Mouse (Mus musculus): ENCODE results near the gene Tmem199. TPM values are rescaled to one million over a fixed set of nuclear protein-coding genes. Genes with fewer than 3 reads are reported as not detected.

Gene Tmem199
- polyA plus RNA-seq (2015; fragmentation: Nextera tagmentation; extraction: Ambion mirVana), result 30.1 and 31.9 TPM in 2 replicates

GRCm38 (mm10) chr11:78512025-78512957, at the start of gene Tmem199, which contains the start of gene Poldip2:
TSS of gene Tmem199 (minus strand) at chr11:78512172.
TSS of gene Poldip2 (plus strand) at chr11:78512193.
- Histone ChIP-seq H3K9me3 (replicated peaks) (no peaks in the 10 kb centered on the region), H3K4me3 (replicated peaks) (peak within 1 kb of the TSS; percentile 86), H3K4me2 (peak within 1 kb of the TSS; percentile 94), H3K9ac (peak within 1 kb of the TSS; percentile 94), H3K27ac (peak within 1 kb of the TSS; percentile 82), H3K27me3 (no peaks in the 10 kb centered on the region), H3K36me3 (peaks cover 58% of the 10 kb centered on the region), H3K4me1 (replicated peaks) (peaks cover 30% of the 10 kb centered on the region)
- DNase-seq, result peak; percentile 80
- WGBS (ENCODE audit: insufficient replicate concordance), result under 1% methylated on average over 66 of the region's 67 CpGs
- ATAC-seq (ENCODE audit: low read depth), result peak; percentile 94

DNA sequence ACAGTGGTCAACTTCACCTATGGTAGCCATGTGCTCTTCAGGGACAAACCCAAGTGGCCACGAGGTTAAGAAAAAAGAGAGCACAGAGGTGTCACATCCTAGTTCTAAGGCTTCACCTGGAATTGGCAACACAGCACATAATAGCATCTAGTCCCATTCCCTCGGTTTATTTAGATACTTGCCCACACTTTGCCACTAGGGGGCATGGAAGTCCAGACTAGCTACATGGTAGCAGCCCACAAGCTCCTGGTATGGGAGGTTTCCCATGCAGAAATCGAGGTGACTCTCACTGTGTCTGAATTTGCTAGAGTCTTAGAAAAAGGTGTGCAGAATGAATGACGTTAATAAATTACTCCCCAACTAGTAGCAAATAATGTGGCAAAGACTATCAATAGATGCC, 48.5 kb upstream of the Tmem199 start:
- ATAC-seq (ENCODE audit: low read depth) (no peak; the same call in 1 of the 2 replicates), DNase-seq (peak; percentile 36)
- no peak overlapping the region for H3K4me2 ChIP-seq
- no peaks in the 10 kb centered on the region for H3K27me3 ChIP-seq
- no peak overlapping the region for H3K4me3 ChIP-seq (replicated peaks)
- H3K4me1 ChIP-seq (replicated peaks), result peaks cover 18% of the 10 kb centered on the region
- H3K9ac ChIP-seq, result no peak overlapping the region
- H3K9me3 ChIP-seq (replicated peaks), result no peaks in the 10 kb centered on the region
- no peaks in the 10 kb centered on the region for H3K36me3 ChIP-seq
- H3K27ac ChIP-seq, result no peak overlapping the region
- 8% methylated on average over 4 of the region's 4 CpGs for WGBS (ENCODE audit: insufficient replicate concordance)

DNA sequence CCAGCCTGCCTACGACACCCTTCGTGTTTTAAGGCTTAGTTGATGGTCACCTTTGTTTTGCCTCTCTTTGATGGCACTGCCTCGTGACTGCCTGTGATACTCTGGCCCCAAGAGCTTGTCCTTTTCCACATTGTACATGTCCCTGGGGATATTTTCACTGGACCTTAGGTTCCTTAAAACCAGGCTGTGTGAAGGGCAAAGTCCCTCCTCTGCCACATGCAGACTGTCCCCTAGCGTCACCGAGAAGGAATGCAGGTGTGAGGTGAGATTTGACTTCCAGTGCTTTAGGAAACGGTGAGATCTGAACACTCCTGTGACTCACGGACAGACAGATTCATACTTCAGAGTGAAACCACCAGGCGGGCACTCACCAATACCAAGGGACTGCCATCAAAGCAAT, 45.3 kb upstream of the Tmem199 start:
- H3K27ac ChIP-seq, result no peak overlapping the region
- ATAC-seq (ENCODE audit: low read depth), result no peak
- 0 out of 2 replicates have a peak, but pooled peaks cover 4% of the 10 kb centered on the region for H3K9me3 ChIP-seq (replicated peaks)
- no peak overlapping the region for H3K4me3 ChIP-seq (replicated peaks)
- DNase-seq, result no peak
- H3K27me3 ChIP-seq, result no peaks in the 10 kb centered on the region
- WGBS (ENCODE audit: insufficient replicate concordance), result 53% methylated on average over 8 of the region's 8 CpGs
- H3K36me3 ChIP-seq, result no peaks in the 10 kb centered on the region
- peaks cover 26% of the 10 kb centered on the region for H3K4me1 ChIP-seq (replicated peaks)
- no peak overlapping the region for H3K9ac ChIP-seq
- H3K4me2 ChIP-seq, result no peak overlapping the region

DNA sequence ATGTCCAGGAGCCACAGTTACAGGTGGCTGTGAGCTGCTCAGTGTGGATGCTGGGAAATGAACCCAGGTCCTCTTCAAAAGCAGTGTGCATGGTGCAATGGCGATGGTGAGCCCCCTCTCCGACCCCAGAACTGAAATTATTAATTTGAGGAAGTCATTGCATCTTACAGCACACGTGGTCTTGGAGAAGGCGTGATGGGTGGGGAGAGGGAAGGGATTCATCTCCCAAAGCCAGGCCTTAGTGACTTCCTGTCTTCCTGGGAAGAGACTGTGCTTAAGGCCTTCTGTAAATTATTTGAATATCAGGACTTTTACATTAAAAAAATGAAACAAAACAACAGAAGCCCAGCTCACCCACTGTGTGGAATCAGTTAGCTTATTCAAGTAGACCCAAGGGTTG, 44.1 kb upstream of the Tmem199 start:
- 0 out of 2 replicates have a peak, but pooled peaks cover 4% of the 10 kb centered on the region for H3K9me3 ChIP-seq (replicated peaks)

DNA sequence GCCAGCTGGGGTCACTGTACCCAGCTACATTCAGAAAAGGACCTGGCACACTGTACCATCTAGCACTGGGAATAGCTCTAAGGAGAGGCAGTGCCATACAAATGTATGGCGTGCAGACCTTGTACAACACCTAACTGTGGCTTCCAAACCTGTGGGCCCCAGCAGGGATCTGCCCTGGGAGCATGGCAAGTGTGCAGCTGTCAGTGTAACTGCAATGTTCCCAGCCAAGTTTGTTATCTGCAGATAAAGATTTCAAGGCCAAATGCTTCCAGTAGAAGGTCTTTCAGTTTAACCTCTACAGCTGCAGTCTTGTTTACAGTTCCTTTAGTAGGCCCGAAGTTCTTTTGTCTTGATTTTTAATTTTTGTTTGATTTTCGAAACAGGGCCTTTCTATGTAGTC, 43.7 kb upstream of the Tmem199 start:
- no peaks in the 10 kb centered on the region for H3K36me3 ChIP-seq
- peaks cover 32% of the 10 kb centered on the region for H3K4me1 ChIP-seq (replicated peaks)
- peak overlapping the region; percentile 70 for H3K27ac ChIP-seq
- H3K9ac ChIP-seq, result peak overlapping the region; percentile 36; the same call in 1 of the 2 replicates
- ATAC-seq (ENCODE audit: low read depth) (no peak), DNase-seq (no peak)
- WGBS (ENCODE audit: insufficient replicate concordance), result 42% methylated on average over 3 of the region's 3 CpGs
- no peak overlapping the region for H3K4me2 ChIP-seq
- no peak overlapping the region for H3K4me3 ChIP-seq (replicated peaks)
- no peaks in the 10 kb centered on the region for H3K27me3 ChIP-seq
- H3K9me3 ChIP-seq (replicated peaks), result 0 out of 2 replicates have a peak, but pooled peaks cover 4% of the 10 kb centered on the region

More for the DNA sequence above, 44.1 kb upstream of the Tmem199 start:
- Histone ChIP-seq H3K9ac (no peak overlapping the region), H3K27ac (peak overlapping the region; percentile 70; the same call in 1 of the 2 replicates), H3K4me2 (no peak overlapping the region), H3K27me3 (no peaks in the 10 kb centered on the region), H3K36me3 (no peaks in the 10 kb centered on the region), H3K4me1 (replicated peaks) (peaks cover 29% of the 10 kb centered on the region), H3K4me3 (replicated peaks) (no peak overlapping the region)
- ATAC-seq (ENCODE audit: low read depth), result no peak
- 44% methylated on average over 4 of the region's 4 CpGs for WGBS (ENCODE audit: insufficient replicate concordance)
- DNase-seq, result no peak

GRCm38 (mm10) chr11:78551059-78551398, 39.1 kb upstream of the Tmem199 start:
- H3K9ac ChIP-seq, result peak overlapping the region; percentile 55
- ATAC-seq (ENCODE audit: low read depth) (0 out of 2 replicates have a peak, but pooled peaks have one; percentile 9), DNase-seq (no peak)
- 25% methylated on average over 6 of the region's 6 CpGs for WGBS (ENCODE audit: insufficient replicate concordance)
- H3K27ac ChIP-seq, result peak overlapping the region; percentile 6; the same call in 1 of the 2 replicates
- peaks cover 57% of the 10 kb centered on the region for H3K4me1 ChIP-seq (replicated peaks)
- H3K4me2 ChIP-seq, result peak overlapping the region; percentile 91
- H3K36me3 ChIP-seq, result no peaks in the 10 kb centered on the region
- H3K9me3 ChIP-seq (replicated peaks), result 0 out of 2 replicates have a peak, but pooled peaks cover 4% of the 10 kb centered on the region
- H3K4me3 ChIP-seq (replicated peaks), result peak overlapping the region; percentile 82
- H3K27me3 ChIP-seq, result no peaks in the 10 kb centered on the region

GRCm38 (mm10) chr11:78550168-78551058, 38.4 kb upstream of the Tmem199 start, which contains the start of gene Tmem97:
TSS of gene Tmem97 (minus strand) at chr11:78550777.
- under 1% methylated on average over 60 of the region's 60 CpGs for WGBS (ENCODE audit: insufficient replicate concordance)
- ATAC-seq (ENCODE audit: low read depth), result peak; percentile 100

GRCm38 (mm10) chr11:78549491-78549987, 37.6 kb upstream of the Tmem199 start:
- Histone ChIP-seq H3K36me3 (0 out of 2 replicates have a peak, but pooled peaks cover 9% of the 10 kb centered on the region), H3K4me2 (peak overlapping the region; percentile 91), H3K27ac (peak overlapping the region; percentile 83), H3K27me3 (no peaks in the 10 kb centered on the region), H3K4me1 (replicated peaks) (peaks cover 56% of the 10 kb centered on the region), H3K4me3 (replicated peaks) (peak overlapping the region; percentile 82), H3K9me3 (replicated peaks) (0 out of 2 replicates have a peak, but pooled peaks cover 4% of the 10 kb centered on the region), H3K9ac (peak overlapping the region; percentile 87)
- DNase-seq, result no peak
- 5% methylated on average over 5 of the region's 5 CpGs for WGBS (ENCODE audit: insufficient replicate concordance)
- no peak for ATAC-seq (ENCODE audit: low read depth)

More at GRCm38 (mm10) chr11:78550168-78551058, 38.4 kb upstream of the Tmem199 start, which contains the start of gene Tmem97:
- Histone ChIP-seq H3K27me3 (no peaks in the 10 kb centered on the region), H3K9ac (peak within 1 kb of the TSS; percentile 87), H3K9me3 (replicated peaks) (0 out of 2 replicates have a peak, but pooled peaks cover 4% of the 10 kb centered on the region), H3K4me2 (peak within 1 kb of the TSS; percentile 91), H3K36me3 (0 out of 2 replicates have a peak, but pooled peaks cover 2% of the 10 kb centered on the region), H3K4me3 (replicated peaks) (peak within 1 kb of the TSS; percentile 82), H3K27ac (peak within 1 kb of the TSS; percentile 83), H3K4me1 (replicated peaks) (peaks cover 55% of the 10 kb centered on the region)
- peak; percentile 94 for DNase-seq

DNA sequence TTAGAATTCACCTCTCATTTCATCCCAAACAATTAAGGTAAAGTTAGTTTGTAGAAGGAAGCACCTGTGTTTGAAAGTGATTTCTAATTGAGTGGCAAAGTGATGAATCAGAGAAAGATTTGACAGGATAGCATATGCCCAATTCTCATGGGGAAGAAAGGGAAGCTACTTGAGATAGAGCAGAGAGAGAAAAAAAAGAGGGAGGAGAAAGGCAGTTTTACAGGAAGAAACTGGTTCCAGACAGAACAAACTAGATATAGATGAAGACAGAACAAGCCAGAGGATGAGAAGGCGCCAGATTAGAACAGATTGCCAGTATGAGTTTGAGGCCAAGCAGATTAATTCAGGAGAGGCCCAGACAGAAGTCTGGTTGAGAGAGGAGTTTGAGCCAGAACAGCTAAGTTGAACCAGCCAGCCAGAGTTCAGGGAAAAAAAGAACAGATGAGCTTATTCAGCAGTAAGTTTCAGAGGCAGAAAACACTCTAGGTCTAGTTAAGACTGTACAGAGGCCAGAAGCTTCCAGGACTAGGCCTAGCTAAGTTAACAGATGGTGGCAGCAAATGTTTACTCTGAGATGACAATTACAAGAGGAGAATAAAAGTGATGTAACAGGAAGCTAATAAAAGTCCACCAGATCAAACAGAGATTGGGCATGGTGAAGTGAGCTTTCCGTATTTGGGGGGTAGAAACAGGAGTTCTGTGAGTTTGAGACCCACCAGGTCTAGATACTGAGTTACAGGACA, 35.9 kb upstream of the Tmem199 start:
- Histone ChIP-seq H3K27me3 (no peaks in the 10 kb centered on the region), H3K4me2 (peak overlapping the region; percentile 91), H3K9ac (0 out of 2 replicates have a peak overlapping the region, but pooled peaks have one; percentile 87), H3K4me1 (replicated peaks) (peaks cover 57% of the 10 kb centered on the region), H3K27ac (no peak overlapping the region), H3K36me3 (peaks cover 22% of the 10 kb centered on the region), H3K9me3 (replicated peaks) (no peaks in the 10 kb centered on the region), H3K4me3 (replicated peaks) (no peak overlapping the region)
- DNase-seq, result no peak
- 59% methylated on average over 2 of the region's 2 CpGs for WGBS (ENCODE audit: insufficient replicate concordance)
- no peak for ATAC-seq (ENCODE audit: low read depth)

DNA sequence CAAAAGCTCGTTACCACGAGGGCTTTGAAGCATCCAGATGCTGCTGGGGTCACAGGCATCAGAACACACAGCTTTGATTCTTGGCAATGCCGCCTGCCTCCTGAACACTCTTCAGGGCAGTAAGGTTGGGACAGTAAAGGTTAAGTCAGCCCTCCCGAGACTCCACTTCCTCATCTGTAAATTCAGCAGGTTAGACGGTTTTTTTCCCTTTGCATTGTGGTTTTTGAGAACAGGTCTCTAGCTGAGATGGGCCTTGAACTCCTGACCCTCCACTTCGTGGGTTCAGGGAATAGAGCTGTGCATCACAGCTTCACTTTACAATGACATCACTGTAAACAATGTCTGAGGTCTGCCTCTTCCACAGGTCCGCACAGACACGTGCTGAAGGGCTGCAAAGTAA, 33.2 kb upstream of the Tmem199 start:
- H3K4me3 ChIP-seq (replicated peaks), result no peak overlapping the region
- no peak overlapping the region for H3K9ac ChIP-seq
- no peak for ATAC-seq (ENCODE audit: low read depth)
- H3K4me1 ChIP-seq (replicated peaks), result peaks cover 55% of the 10 kb centered on the region
- no peak overlapping the region for H3K27ac ChIP-seq
- WGBS (ENCODE audit: insufficient replicate concordance), result 35% methylated on average over 8 of the region's 8 CpGs
- no peak overlapping the region for H3K4me2 ChIP-seq
- H3K9me3 ChIP-seq (replicated peaks), result no peaks in the 10 kb centered on the region
- H3K27me3 ChIP-seq, result no peaks in the 10 kb centered on the region
- DNase-seq, result no peak
- peaks cover 47% of the 10 kb centered on the region for H3K36me3 ChIP-seq

All from liver, embryonic 13.5 days (tissue).